Mouse (Mus musculus): ENCODE data around the gene Nmt1.

Gene Nmt1

DNA sequence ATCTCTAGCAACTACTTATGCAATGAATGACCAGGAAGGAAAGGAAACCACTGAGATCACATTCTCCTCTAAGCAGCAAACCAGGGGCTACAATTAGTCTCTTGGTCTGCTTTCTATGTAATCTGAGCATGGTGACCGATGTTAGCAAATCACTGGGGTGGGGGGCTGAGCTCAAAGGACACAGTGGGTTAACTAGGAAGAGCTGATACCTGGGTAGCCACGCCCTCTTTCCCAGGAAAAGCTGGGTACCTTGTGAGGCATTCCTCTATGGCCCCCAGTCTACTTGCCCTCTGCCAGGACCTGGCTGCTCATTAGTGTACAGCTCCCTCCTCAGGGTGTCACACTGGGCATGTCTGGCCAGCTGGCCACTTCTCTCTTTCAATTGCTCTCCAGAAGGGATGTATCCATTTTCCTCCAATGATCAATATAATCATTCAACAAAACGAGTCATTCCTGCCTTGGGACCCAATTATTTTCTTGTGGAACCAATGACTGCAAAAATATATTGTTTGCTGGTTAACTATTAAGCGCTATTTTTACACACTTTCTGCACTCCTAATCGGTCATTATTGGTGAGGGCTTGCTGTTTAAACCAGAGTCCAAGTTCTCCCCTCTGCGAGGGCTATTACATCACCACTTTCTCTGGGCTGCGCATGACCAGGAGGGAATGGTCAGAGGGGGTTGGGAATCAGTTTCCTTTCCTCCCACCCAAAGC lies 21.5 kb upstream of the Nmt1 start:
- no peak for DNase-seq

DNA sequence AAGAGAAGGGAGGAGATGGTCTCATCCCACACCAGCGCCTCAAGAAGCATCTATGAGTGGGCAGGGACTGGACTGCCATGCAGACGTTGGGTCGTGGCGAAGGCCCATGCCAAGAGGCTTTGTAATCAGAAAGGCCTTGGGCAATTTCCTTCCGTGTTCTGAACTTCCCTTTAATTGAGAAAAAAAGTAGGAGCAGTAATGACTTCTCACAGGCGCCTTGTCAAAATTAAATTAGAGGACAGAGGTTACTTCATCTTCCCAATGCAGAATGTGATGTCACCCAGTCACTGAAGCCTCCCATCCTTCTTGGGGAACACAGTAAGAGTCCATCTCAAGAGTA lies 21.0 kb upstream of the Nmt1 start:
- peak; percentile 16 for DNase-seq

DNA sequence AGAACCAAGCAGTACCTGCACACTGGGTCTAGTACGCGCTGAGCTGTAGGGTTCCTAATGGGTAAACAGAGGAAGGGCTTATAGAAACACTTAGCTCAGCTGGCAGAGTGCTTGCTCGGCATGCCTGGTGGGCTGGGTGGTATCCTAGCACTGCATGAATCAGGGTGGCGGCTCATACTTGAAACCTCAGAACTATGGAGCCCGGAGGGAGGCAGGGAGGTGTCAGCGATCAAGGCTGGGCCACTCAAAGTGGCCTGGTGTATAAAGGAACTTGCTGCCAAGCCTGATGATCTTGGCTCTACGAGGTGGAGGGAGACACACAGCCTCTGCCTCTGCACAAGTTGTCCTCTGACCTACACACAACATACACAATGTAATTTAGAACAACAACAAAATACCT lies 19.4 kb upstream of the Nmt1 start:
- no peak for DNase-seq

DNA sequence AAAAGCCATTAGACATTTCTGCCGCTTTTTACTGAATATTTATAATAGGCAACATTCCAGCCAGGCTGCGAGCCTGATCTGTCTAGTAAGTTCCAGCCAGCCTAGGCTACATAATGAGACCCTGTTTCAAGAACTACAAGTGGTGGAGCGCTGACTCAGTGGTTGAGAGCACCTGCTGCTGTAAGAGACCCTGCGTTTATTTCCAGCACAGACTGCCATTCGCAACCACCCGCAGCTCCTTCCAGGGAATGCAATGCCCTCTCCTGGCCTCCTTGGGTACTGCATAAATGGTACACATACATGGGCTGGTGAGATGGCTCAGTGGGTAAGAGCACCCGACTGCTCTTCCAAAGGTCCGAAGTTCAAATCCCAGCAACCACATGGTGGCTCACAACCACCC lies 18.8 kb upstream of the Nmt1 start:
- no peak for DNase-seq

DNA sequence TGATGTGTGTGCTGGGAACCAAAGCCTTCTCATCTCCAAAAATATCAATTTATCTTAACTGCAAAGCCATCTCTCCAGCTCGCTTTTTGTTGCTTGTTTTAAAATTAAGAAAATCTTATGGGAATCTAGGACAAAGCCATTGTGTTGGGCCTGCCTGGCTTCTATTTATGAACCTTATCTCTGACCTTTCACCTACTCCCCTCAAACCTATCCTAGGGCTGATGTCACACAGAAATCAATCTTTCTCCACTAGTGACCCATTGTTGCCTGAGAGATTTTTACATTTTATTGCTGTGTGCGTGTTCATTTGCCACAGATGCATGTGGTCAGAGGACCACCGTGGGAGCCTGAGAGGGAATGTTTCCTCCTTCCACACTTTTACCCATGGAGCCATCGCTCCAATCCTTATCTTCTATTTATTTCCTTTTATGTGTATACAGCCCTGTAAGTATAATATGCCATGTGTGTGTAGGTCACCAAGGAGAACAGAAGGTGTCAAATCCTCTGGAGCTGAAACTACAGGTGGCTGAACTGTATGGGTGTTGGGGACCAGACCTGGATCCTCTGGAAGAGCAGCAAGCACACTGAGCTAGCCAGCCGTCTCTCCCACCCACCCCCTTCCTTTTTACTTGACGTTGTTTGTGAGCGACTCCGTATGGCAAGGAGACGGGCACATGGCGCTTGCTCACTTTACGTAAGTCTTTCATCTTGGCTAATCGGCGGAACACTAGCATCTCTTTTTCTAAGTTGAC lies 17.4 kb upstream of the Nmt1 start:
- no peak for DNase-seq

DNA sequence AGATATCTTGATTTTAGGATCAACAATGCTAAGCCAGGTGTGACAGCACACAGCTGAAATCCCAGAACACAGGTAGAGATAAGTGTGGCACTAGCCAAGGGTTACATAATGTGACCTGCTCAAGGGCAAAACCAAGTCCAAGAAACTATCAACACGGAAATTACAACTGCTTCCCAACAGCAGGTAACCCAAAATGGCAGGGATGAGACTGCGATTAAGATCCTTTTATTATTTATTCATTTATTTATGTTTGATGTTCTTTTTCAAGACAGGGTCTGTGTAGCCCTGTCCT lies 16.8 kb upstream of the Nmt1 start:
- DNase-seq, result no peak

DNA sequence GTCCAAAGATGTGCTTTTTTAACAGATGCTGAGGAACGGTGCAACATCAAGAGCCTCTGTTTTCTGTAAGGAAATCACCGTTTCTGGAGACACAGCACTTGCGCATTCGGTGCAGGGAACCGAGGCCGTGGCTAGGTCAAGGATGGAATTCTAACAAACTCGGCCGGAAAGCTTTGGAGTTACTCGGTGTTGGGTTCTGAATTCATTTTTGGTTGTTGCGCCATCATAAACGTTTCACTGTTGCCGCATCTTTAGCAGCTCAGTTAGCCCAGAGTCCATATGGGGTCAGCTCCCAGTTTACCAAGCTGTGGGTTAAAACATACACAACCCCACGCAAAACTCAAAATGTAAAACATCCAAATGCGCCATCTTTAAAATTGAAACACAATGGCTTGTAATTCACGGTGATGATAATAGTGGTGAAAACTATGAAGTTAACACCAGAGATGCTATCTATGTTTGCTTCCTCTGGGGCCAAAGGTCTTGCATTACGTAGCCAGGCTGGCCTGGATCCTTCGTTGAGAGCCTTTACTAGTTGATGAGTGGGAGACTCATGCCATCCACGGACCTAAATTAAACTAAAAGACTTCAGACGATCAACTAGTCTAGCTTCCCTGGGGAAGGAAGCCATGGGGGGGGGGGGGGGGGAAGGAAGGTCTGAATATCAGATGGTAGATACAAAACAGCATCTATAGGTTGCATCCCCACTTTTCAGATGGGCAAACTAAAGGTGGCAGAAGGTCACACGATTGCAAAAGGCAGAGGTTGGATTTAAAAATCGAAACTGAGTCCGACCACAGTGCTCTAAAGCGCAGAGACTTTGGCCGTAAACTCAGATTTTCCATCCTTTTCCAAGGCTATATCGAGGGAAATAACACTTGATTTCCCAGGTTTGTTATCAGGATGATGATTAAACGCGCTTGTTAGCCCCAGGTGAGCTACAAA lies 11.8 kb upstream of the Nmt1 start:
- no peak for DNase-seq

DNA sequence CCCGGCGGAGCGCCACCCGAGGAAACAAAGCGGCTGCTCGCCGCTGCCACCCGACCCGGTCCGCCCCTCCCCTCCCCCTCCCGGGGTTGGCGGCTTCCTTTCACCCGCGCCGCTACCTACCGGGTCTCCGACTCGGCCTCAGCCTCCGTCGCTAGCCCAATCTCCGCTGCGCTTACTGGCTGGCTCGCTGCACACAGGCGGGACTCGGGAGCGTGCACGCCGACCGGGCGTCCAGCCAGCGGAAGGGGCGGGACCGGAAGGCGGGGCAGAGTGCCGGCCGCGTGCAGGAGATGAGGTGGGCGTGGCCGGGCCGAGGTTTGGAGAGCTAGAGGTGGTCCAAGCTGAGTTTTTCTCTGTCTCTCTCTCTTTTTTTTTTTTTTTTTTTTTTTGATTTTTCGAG lies 11.1 kb upstream of the Nmt1 start:
- peak; percentile 97 for DNase-seq

DNA sequence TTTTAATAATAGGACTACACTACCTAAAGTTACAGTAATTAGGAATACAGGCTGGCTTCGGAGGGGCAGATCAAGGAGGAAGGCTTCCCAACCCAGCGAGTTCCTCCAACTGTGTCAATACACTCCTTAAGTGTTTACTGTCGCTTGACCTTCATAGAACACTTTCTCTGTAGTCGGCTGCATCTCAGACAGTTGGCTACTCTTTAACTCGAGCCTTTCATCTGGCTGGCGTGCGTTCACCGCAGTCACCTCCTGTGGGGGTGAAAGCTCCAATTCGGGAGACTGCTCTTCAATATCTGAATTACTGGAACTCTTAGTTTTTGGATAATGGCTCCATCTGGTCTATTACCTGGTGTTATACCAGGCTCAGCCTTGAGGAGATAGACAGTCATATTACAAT lies 10.3 kb upstream of the Nmt1 start:
- peak; percentile 30 for DNase-seq

DNA sequence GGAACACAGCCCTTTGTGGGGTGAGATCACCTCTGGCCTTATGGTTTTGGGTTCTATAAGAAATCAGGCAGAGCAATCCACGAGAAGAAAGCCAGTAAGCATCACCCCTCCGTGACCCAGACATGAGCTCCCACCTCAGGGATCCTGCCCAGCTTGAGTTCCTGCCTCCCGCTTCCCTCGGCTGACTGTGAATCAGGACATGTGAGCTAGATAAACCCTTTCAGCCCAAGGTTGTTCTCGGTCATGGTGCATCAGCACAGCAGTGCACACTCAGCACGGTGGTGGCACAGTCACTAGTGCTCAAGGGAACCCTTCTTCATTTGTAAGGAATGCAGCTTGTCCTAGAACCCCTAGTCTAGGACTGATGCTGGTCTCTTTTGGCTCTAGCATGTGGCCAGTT lies 9.1 kb upstream of the Nmt1 start:
- DNase-seq, result no peak

DNA sequence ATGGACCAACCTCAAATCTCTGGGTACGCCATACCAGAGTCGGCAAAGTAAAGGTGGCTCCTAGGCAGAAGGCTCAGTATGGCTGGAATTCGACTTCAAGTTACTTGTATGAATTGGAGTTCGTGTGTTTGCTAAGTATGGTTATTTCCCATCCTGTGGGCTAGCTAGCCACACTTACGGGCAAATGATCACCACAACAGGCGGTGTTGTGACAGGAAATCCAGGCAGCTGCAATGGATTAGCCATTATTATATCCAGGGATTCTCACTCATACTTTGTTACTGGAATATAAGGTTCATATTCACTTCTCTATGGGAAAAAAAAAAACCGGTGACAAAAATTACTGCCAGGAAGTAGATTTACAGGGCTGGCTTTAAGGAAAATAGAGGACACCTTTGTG lies 8.7 kb upstream of the Nmt1 start:
- DNase-seq, result no peak

DNA sequence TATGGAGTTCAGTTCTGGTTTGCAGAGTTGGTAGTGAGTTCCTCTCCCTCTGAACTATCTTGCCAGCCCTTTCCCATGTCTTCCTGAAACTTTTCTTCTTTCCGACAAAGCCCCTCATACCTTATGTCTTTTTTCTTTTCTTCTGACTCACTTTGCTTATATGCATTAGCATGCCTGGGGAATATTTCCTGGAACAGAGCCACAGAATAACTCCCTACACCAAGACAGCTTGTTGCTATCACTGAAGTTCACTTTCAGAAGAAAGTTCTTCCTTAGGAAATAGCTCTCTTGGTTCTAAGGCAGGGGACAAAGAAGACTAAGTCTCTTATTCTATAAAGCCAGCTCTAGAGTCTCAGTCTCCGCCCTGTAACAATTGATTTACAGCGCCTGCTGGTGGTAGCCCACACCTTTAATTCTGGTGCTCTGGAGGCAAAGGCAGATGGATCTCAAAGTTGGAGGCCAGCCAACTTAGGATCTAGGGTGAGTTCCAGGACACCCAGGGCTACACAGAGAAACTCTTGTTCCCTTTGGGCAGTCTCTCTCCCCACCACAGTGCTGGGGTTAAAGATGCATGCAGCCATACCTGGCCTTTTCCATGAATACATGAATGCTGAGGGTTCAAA lies 7.2 kb upstream of the Nmt1 start:
- no peak for DNase-seq

DNA sequence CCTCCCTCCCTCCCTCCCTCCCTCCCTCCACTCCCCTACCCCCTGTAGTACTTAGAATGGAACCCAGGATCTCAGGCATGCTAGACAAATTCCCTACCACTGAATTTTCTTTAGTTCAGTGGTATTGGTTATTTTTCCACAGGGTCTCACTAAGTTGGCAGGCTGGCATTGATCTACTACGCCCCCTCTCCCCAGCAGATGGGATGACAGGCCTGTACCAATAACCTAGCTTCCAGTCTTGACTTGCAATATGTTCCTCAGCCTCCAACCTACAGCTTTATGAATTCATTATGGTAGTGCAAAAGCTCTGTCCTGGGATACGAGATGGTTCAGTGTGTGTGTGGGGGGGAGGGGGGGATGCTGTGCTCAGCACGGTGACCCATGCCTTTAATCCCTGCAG lies 4.0 kb upstream of the Nmt1 start:
- no peak for DNase-seq

DNA sequence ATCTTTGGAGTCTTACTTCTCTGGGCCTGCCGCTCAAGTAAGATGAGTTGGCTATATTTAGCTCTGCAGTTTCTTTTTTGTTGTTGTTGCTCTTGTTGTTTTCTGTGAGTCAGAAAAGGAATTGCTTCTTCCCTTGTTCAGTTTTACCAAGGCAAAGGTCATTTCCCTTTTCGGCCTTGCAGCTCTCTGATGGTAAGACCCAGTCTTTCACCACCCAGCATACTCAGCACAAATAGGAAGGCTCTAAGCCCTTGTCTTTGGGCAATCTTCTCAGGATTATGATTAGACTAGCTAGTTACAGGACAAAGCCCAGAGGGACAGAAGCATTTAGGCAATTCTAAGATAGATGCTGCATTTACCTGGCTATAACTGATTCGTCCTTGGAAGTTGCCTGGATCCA lies 1.1 kb upstream of the Nmt1 start:
- no peak for DNase-seq

DNA sequence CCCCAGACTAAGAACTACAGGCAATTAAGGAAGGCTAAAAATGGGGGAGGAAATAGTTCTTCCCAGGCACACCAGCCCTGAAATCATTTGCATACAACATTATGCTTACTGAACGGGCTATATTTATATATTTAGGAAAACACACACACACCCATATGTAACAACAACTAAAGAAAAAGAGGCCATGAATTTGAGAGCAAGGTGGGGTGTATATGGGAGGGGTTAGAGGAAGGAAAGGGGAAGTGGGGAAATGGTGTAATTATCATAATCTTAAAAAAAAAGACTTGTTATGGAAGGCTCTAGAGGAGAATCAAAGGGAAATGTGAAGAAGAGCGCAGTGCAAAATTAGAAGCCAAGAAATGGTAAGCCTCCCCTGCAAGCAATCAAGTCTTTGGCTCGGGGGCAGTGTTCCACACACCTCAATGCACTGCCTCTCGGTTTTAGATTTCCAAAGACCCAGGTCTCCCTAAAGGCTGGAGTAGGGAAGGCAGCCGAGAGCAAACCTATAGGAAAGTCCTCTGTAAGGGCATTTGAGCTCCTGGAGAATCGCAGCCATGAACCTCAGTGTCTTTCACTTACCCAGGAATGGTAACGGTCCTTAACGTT lies 317 bp upstream of the Nmt1 start:
- DNase-seq, result no peak

DNA sequence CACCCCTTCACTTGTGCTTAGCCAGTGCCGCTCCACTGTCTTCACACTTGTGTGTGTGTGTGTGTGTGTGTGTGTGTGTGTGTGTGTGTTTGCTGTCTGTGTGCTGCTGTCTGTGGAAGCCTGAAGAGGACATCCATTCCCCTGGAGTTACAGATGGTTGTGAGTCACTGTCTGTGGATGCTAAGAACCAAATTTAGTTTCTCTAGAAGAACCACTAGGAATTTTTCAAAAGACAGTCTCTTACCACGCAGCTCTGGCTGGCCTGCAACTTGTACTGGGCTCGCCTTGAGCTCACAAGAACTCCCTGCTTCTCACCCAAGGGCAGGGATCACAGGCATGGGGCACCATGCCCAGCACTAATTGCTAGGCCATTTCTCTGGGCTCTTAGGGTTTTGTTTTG lies 5.0 kb downstream of the Nmt1 start:
- DNase-seq, result no peak

DNA sequence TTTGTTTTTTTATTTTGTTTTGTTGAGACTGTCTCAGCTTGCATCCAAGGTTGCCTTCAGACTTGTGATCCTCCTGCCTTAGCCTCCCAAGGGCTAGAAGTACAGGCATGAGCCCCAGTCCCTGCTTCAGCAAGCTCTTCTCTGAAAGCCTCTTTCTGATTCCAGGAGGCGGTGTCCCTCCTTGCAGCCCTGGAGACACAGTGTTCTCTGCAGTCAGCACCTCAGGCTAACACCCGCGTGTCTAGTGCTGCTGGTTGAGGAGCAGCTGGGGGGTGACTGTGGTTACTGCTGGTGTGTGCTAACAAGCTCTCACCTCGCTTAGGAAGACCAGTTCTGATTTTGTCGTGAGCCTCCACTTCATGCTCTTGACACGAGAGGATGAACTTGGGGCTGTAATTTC lies 7.0 kb downstream of the Nmt1 start:
- no peak for DNase-seq

DNA sequence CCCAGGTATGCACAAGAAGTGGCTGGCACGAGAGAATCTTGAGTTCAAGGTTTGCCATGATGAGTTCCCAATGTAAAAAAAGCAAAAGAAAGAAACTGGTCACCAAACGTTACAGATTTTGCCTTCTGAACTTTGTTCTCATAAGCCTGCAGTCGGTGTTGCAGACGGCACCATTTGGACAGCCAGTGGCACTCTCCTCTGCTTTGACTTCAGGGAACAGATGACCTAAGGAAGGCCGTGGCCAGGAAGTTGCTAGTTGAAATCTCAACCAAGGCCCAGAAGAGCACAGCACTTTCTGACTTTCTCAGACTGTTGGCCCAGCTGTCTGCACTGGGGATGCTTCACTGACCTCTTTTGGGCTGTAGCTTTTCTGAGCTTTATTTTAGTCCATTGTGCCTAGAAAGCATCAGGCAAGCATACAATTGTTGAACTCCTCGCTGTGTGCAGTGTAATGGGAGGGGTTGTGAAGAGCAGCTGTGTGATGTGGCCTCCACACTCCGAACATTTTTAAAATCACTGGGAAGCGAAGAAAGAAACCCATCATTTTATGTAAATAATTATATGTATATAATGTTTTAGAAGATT lies 9.0 kb downstream of the Nmt1 start:
- DNase-seq, result no peak

DNA sequence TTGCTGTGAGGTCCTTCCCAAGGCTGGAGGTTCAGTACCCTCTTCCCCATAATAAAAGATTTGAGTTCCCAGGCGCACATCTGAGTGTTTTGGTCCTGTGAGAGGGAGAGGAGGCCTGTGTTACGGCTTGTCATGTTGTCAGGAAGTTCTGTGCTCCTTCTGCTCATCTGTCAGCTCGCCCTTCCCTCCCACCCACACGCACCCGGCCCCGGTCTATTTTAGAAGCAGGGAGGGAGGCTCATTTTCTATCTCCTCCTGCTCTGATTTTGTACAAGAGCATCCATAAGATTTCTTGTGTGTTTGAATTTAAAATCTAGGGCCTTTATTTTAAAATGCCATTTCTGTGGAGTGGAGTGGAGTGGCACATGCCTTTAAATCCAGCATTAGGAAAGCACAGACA lies 10.0 kb downstream of the Nmt1 start:
- DNase-seq, result no peak

DNA sequence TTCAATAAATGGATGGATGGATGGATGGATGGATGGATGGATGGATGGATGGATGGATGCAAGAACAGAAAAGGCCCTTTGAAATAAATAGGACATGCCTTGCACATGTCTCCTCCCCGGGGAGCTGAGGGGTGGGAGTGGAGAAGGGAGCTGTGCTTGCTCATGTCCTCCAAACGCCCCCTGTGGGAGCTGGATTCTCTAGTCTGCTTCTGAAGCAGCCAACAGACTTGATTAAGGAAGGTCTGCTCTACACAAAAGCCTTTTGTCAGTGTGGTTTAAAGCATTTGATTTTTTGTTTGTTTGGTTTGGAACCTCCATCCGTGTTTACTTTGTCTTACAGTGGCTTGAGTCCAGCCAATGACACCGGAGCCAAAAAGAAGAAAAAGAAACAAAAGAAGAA lies 14.8 kb downstream of the Nmt1 start:
- no peak for DNase-seq

DNA sequence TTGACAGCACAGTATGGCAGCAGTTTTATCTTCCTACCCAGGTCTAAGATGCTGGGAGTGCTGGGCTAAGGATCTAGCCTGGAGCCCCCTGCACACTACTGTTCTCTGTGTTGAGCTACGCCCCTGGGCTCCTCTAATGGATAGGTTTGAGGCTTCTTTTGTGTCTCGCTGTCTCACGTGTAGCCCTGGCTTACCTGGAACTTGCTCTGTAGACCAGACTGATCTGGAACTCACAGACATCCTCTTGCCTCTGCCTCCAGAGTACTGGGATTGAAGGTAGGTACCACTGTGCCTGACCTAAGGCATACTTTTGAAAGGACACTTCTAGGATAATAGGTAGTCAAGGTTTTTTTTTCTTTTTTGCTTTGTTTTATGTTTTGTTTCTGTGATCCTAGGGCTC lies 16.0 kb downstream of the Nmt1 start:
- no peak for DNase-seq

DNA sequence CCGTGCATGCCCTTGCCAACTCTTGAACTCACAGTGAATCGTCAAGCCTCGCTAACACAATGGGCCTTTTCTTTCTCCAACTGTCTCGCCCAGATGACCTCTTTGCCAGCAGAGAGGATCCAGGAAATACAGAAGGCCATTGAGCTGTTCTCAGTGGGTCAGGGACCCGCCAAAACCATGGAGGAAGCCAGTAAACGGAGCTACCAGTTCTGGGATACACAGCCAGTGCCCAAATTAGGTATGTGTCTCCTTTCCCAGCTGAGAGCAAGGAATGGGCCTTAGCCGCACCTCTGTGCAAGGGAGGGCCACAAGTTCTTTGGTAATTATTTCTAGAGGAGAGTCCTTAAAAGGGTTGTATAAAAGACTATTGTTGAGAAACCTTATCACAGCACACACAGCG lies 18.3 kb downstream of the Nmt1 start:
- no peak for DNase-seq

DNA sequence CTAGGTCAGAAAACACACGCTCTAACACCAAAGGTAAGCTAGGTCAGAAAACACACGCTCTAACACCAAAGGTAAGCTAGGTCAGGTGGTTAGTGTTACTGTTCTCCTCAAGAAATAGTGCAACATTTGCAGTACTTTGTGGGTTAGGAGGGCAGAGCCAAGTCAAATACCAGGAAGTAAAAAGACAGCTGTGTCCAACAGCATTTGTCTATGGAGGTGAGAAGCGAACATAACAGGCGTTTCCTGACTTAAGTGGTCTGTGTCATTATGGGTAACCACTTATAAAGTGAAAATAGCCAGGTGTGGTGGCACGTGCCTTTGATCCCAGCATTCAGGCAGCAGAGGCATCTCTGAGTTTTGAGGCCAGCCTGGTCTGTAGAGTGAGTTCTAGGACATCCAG lies 21.6 kb downstream of the Nmt1 start:
- no peak for DNase-seq
